23 mouse cellular contexts compared by ENCODE assay signal in the genomic region with DNA sequence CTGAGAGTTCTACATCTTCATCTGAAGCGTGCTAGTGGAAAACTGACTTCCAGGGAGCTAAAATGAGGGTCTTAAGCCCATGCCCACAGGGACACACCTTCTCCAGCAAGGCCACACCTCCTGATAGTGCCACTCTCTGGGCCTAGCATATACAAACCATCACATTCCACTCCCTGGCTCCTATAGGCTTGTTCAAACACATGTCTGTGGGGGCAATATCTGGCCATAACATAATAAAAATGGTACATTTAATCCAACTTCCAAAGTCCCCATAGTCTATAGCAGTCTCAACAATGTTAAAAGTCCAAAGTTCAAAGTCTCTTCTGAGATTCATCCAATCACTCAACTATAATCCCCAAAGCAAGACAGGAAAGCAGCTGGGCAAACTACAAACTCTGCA. TPM values are rescaled to one million over a fixed set of nuclear protein-coding genes. Genes with fewer than 3 reads are reported as not detected.
DNase-seq lines count a peak whose midpoint lies in the region; ATAC-seq and TF ChIP-seq lines count a peak whose summit lies in the region.
"Had no signal": no experiment of that assay in that cellular context is flagged by ENCODE, and none has a peak within 500 bp of the region (broad histone marks: within the 10 kb centered on the region; RNA-seq: fewer than 3 reads in every experiment).

No protein-coding gene starts in this region.

- peak; percentile 44 for ATAC-seq in intestine, embryonic 15.5 days
- peak; percentile 65 for ATAC-seq in intestine, embryonic 16.5 days
- ATAC-seq: activated CD4-positive, CD25-positive, alpha-beta regulatory T cell, adult 4 months; forebrain, embryonic 13.5 days; forebrain, embryonic 15.5 days; forebrain, postnatal 0 days had no signal

- no peak overlapping the region for H3K4me2 ChIP-seq in intestine, embryonic 15.5 days (replicated peaks)
- H3K4me2 ChIP-seq in intestine, embryonic 16.5 days (ENCODE audit: low read depth, low read length), result no peak overlapping the region
- H3K4me2 ChIP-seq: embryonic facial prominence, embryonic 12.5 days; forebrain, embryonic 13.5 days; forebrain, embryonic 15.5 days had no signal

- H3K27ac ChIP-seq in intestine, embryonic 15.5 days, result no peak overlapping the region
- no peak overlapping the region for H3K27ac ChIP-seq in intestine, embryonic 16.5 days (ENCODE audit: low read length)
- peak overlapping the region; percentile 61 for H3K27ac ChIP-seq in small intestine, adult 2 months (ENCODE audit: insufficient read depth, low read depth, low read length)
- H3K27ac ChIP-seq in gastrocnemius, adult 2 months, result no peak overlapping the region
- H3K27ac ChIP-seq: embryonic facial prominence, embryonic 10.5 days; embryonic facial prominence, embryonic 12.5 days; forebrain, embryonic 13.5 days; forebrain, embryonic 15.5 days had no signal

- no peak overlapping the region for H3K4me3 ChIP-seq in intestine, embryonic 15.5 days (replicated peaks)
- H3K4me3 ChIP-seq in intestine, embryonic 16.5 days (ENCODE audit: low read length), result no peak overlapping the region
- no peak overlapping the region for H3K4me3 ChIP-seq in small intestine, adult 2 months (ENCODE audit: low read depth, low read length)
- H3K4me3 ChIP-seq in gastrocnemius, adult 2 months, result no peak overlapping the region
- H3K4me3 ChIP-seq: embryonic facial prominence, embryonic 10.5 days; embryonic facial prominence, embryonic 12.5 days; forebrain, embryonic 13.5 days; forebrain, embryonic 15.5 days had no signal

- H3K9me3 ChIP-seq in intestine, embryonic 15.5 days, result no peaks in the 10 kb centered on the region
- no peaks in the 10 kb centered on the region for H3K9me3 ChIP-seq in intestine, embryonic 16.5 days (ENCODE audit: control insufficient read depth, low read length)
- H3K9me3 ChIP-seq: embryonic facial prominence, embryonic 10.5 days; embryonic facial prominence, embryonic 12.5 days; forebrain, embryonic 13.5 days; forebrain, embryonic 15.5 days had no signal

- no peak for DNase-seq in gastrocnemius, adult 2 months
- no peak for DNase-seq in ovary, adult 18-20 months (ENCODE audit: low spot score)
- DNase-seq: adrenal gland, adult 8-10 months; adrenal gland, postnatal 14 days; adrenal gland, postnatal 36 days; cerebellum, adult 11-12 months; cerebellum, adult 2 months; cerebellum, adult 9-10 months; cerebellum, postnatal 10 days; cerebellum, postnatal 25 days; forebrain, postnatal 0 days had no signal

- intact Hi-C loops in gastrocnemius, adult 2 months (cut with DNase I), result no loop called here

- peaks cover 33% of the 10 kb centered on the region for H3K36me3 ChIP-seq in intestine, embryonic 15.5 days
- H3K36me3 ChIP-seq in intestine, embryonic 16.5 days (ENCODE audit: control insufficient read depth, insufficient read depth, low read length), result 0 out of 2 replicates have a peak, but pooled peaks cover 3% of the 10 kb centered on the region
- H3K36me3 ChIP-seq in small intestine, adult 2 months (ENCODE audit: control insufficient read depth, insufficient read depth, low read length), result peaks cover 46% of the 10 kb centered on the region

- no peaks in the 10 kb centered on the region for H3K27me3 ChIP-seq in intestine, embryonic 15.5 days (replicated peaks)
- H3K27me3 ChIP-seq in intestine, embryonic 16.5 days (replicated peaks; ENCODE audit: control insufficient read depth, insufficient read depth, low read length), result no peaks in the 10 kb centered on the region
- H3K27me3 ChIP-seq in small intestine, adult 2 months (ENCODE audit: control insufficient read depth, insufficient read depth, low read length), result no peaks in the 10 kb centered on the region
- H3K27me3 ChIP-seq: embryonic facial prominence, embryonic 12.5 days; forebrain, embryonic 13.5 days; forebrain, embryonic 15.5 days had no signal

- H3K4me1 ChIP-seq in intestine, embryonic 15.5 days (replicated peaks), result no peaks in the 10 kb centered on the region
- H3K4me1 ChIP-seq in intestine, embryonic 16.5 days (ENCODE audit: control insufficient read depth, insufficient read depth, low read length), result no peaks in the 10 kb centered on the region
- peaks cover 8% of the 10 kb centered on the region; the same call in 1 of the 2 replicates for H3K4me1 ChIP-seq in small intestine, adult 2 months (ENCODE audit: control insufficient read depth, insufficient read depth, insufficient read length, low read length)

- H3K9ac ChIP-seq in intestine, embryonic 15.5 days, result no peak overlapping the region
- no peak overlapping the region for H3K9ac ChIP-seq in intestine, embryonic 16.5 days (ENCODE audit: low read depth, low read length)
- H3K9ac ChIP-seq: embryonic facial prominence, embryonic 12.5 days; forebrain, embryonic 13.5 days; forebrain, embryonic 15.5 days; forebrain, postnatal 0 days had no signal

- TF ChIP-seq POLR2A in small intestine, adult 2 months (IDR thresholded peaks at IDR 0.05; ENCODE audit: low read depth, low read length), result no peak

- TF ChIP-seq CTCF in small intestine, adult 2 months (IDR thresholded peaks at IDR 0.05; ENCODE audit: extremely low read depth, insufficient read length, insufficient replicate concordance, low read depth, low read length), result no peak
- TF ChIP-seq CTCF in gastrocnemius, adult 2 months (IDR thresholded peaks at IDR 0.05), result no peak

- 93% methylated on average over 1 of the region's 1 CpGs for WGBS in intestine, embryonic 15.5 days
- WGBS in intestine, embryonic 16.5 days, result 89% methylated on average over 1 of the region's 1 CpGs
- 95% methylated on average over 1 of the region's 1 CpGs for WGBS in small intestine, adult 2 months

RNA-seq across cellular contexts. Expression of a gene that starts 5.2 kb away (rescaled TPM):
- 63.6 and 65.1 TPM in 2 replicates for polyA plus RNA-seq in intestine, embryonic 15.5 days (2015; fragmentation: Nextera tagmentation; extraction: Ambion mirVana)
- 55.6 and 69.1 TPM in 2 replicates for polyA plus RNA-seq in intestine, embryonic 16.5 days (2015; fragmentation: Nextera tagmentation; extraction: Ambion mirVana)
- polyA plus RNA-seq in small intestine, adult 2 months (2012; rRNA removed), result 2.1 and 3.9 TPM in 2 replicates
- total RNA-seq in gastrocnemius, adult 2 months (2021), result 10 to 100 TPM; 16.3 to 16.9 TPM

RNA-seq across cellular contexts. Expression of a gene that starts 14.3 kb away (rescaled TPM):
- polyA plus RNA-seq in intestine, embryonic 15.5 days (2015; fragmentation: Nextera tagmentation; extraction: Ambion mirVana), result 166 and 179 TPM in 2 replicates
- 140 and 155 TPM in 2 replicates for polyA plus RNA-seq in intestine, embryonic 16.5 days (2015; fragmentation: Nextera tagmentation; extraction: Ambion mirVana)
- polyA plus RNA-seq in small intestine, adult 2 months (2012; rRNA removed), result 23.9 and 52.2 TPM in 2 replicates
- under 1 TPM; 0.13 to 0.14 TPM for total RNA-seq in gastrocnemius, adult 2 months (2021)

RNA-seq across cellular contexts. Expression of a gene that starts 36.0 kb away (rescaled TPM):
- polyA plus RNA-seq in intestine, embryonic 15.5 days (2015; fragmentation: Nextera tagmentation; extraction: Ambion mirVana), result 0.33 and 0.44 TPM in 2 replicates
- polyA plus RNA-seq in intestine, embryonic 16.5 days (2015; fragmentation: Nextera tagmentation; extraction: Ambion mirVana), result 0.54 TPM in 2 replicates
- polyA plus RNA-seq in small intestine, adult 2 months (2012; rRNA removed), result 0.09 TPM in 1 of 2 replicates, not detected in the other
- total RNA-seq in gastrocnemius, adult 2 months (2021), result not detected
- total RNA-seq: adrenal gland, adult 18-20 months; adrenal gland, adult 8-10 months; adrenal gland, postnatal 14 days; adrenal gland, postnatal 36 days; ES-E14; MEL had no signal
- polyA plus RNA-seq: activated CD4-positive, CD25-positive, alpha-beta regulatory T cell, adult 4 months; C2C12; embryonic facial prominence, embryonic 10.5 days had no signal

RNA-seq across cellular contexts. Expression of a gene that starts 55.7 kb away (rescaled TPM):
- 9.6 and 11.1 TPM in 2 replicates for polyA plus RNA-seq in intestine, embryonic 15.5 days (2015; fragmentation: Nextera tagmentation; extraction: Ambion mirVana)
- 9.5 and 10.3 TPM in 2 replicates for polyA plus RNA-seq in intestine, embryonic 16.5 days (2015; fragmentation: Nextera tagmentation; extraction: Ambion mirVana)
- polyA plus RNA-seq in small intestine, adult 2 months (2012; rRNA removed), result 0.18 and 0.24 TPM in 2 replicates
- total RNA-seq in gastrocnemius, adult 2 months (2021), result 1 to 10 TPM; 7.9 to 8.1 TPM
- total RNA-seq: MEL had no signal

Comparison
In these comparisons a context has a peak if more than half of its experiments do, and no peak if none do; other contexts are left out.
1. RNA of a gene that starts 5.2 kb away (polyA plus RNA-seq): 55.6 to 69.1 TPM in intestine, embryonic 16.5 days and 63.6 to 65.1 TPM in intestine, embryonic 15.5 days; 2.1 to 3.9 TPM in small intestine, adult 2 months; every median in the first group is over 10 times any median in the second.